12 mouse cellular contexts compared by ENCODE assay signal in the genomic region with DNA sequence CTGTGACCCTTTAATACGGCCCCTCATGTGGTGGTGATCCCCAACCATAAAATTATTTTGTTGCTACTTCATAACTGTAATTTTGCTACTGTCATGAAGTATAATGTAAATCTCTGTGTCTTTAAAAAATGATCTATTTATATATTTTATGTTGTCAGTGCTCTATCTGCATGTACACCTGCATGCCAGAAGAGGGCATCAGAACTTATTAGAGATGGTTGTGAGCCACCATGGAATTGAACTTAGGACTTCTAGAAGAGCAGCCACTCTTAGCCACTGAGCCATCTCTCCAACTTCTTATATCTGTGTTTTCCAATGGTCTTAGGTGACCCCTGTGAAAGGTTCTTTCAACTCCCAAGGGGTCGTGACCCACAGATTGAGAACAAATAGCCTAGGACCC. TPM values are rescaled to one million over a fixed set of nuclear protein-coding genes. Genes with fewer than 3 reads are reported as not detected.
DNase-seq lines count a peak whose midpoint lies in the region; ATAC-seq and TF ChIP-seq lines count a peak whose summit lies in the region.
"Had no signal": no experiment of that assay in that cellular context is flagged by ENCODE, and none has a peak within 500 bp of the region (broad histone marks: within the 10 kb centered on the region; RNA-seq: fewer than 3 reads in every experiment).

No protein-coding gene starts in this region.

- no peak overlapping the region for H3K4me2 ChIP-seq in kidney, embryonic 16.5 days (replicated peaks; ENCODE audit: low read depth, low read length)
- H3K4me2 ChIP-seq in liver, embryonic 11.5 days: no peak overlapping the region

- WGBS in kidney, adult 2 months: 86% methylated on average over 2 of the region's 2 CpGs
- WGBS in kidney, embryonic 16.5 days: 80% methylated on average over 2 of the region's 2 CpGs
- 61% methylated on average over 2 of the region's 2 CpGs for WGBS in liver, embryonic 11.5 days

- no peak overlapping the region for H3K27ac ChIP-seq in kidney, adult 2 months (ENCODE audit: insufficient read depth, low read depth, low read length)
- no peak overlapping the region for H3K27ac ChIP-seq in kidney, embryonic 16.5 days (ENCODE audit: low read length)
- H3K27ac ChIP-seq in MEL (ENCODE audit: control insufficient read depth, low read depth, low read length): no peak overlapping the region
- no peak overlapping the region for H3K27ac ChIP-seq in liver, embryonic 11.5 days (ENCODE audit: low read depth, low read length)

- peak; percentile 7; the same call in 1 of the 2 replicates for TF ChIP-seq CTCF in kidney, adult 2 months (conservative IDR thresholded peaks at IDR 0.05; ENCODE audit: insufficient read depth, insufficient read length, low read depth, low read length)
- peak; percentile 6 to 63 (median 33); a peak in 3 of 6 replicates for TF ChIP-seq CTCF in MEL (IDR thresholded peaks at IDR 0.05 in 2 of 3, conservative IDR thresholded peaks at IDR 0.05 in 1 of 3; ENCODE audit: control insufficient read depth in 1 of 3, insufficient read depth in 1 of 3, low read depth in 2 of 3, low read length in 3 of 3, poor library complexity in 1 of 3, severe bottlenecking in 1 of 3)

- H3K36me3 ChIP-seq in kidney, adult 2 months (ENCODE audit: control insufficient read depth, insufficient read depth, low read length): no peaks in the 10 kb centered on the region
- H3K36me3 ChIP-seq in kidney, embryonic 16.5 days (ENCODE audit: insufficient read depth, low read length): no peaks in the 10 kb centered on the region; the same call in 1 of the 2 replicates
- H3K36me3 ChIP-seq in MEL (ENCODE audit: control insufficient read depth in 1 of 2, insufficient read depth in 2 of 2, low read length in 2 of 2): peaks cover 0 to 4% of the 10 kb centered on the region in 2 experiments; a peak in 2 of 4 replicates
- no peaks in the 10 kb centered on the region for H3K36me3 ChIP-seq in liver, embryonic 11.5 days (ENCODE audit: control insufficient read depth, insufficient read depth, low read length)

- no peaks in the 10 kb centered on the region for H3K4me1 ChIP-seq in kidney, adult 2 months (ENCODE audit: control insufficient read depth, insufficient read depth, low read length)
- H3K4me1 ChIP-seq in kidney, embryonic 16.5 days (ENCODE audit: insufficient read depth, low read length): no peaks in the 10 kb centered on the region
- peaks cover 0 to 3% of the 10 kb centered on the region in 2 experiments; a peak in 1 of 4 replicates for H3K4me1 ChIP-seq in MEL (ENCODE audit: control insufficient read depth in 1 of 2, insufficient read depth in 2 of 2, low read length in 2 of 2)
- peaks cover 3% of the 10 kb centered on the region; the same call in 1 of the 2 replicates for H3K4me1 ChIP-seq in liver, embryonic 11.5 days (replicated peaks; ENCODE audit: control insufficient read depth, insufficient read depth, low read length)

- peak; percentile 21 for DNase-seq in kidney, adult 2 months
- DNase-seq in 416B (ENCODE audit: low read depth) (peak; percentile 61), MEL (ENCODE audit: low read depth, low spot score) (peak; percentile 61)
- no peak for DNase-seq in liver, embryonic 11.5 days (ENCODE audit: low spot score)
- no peak for DNase-seq in thymus, postnatal 14 days
- DNase-seq in urinary bladder, postnatal 14 days (ENCODE audit: low spot score): no peak
- DNase-seq in gastrocnemius, postnatal 4 days (ENCODE audit: low spot score in 2 of 2): no peak
- DNase-seq: gastrocnemius, postnatal 14 days; heart, postnatal 14 days; kidney, postnatal 14 days; lung, adult 18-20 months had no signal

- TF ChIP-seq POLR2A in kidney, adult 2 months (IDR thresholded peaks at IDR 0.05; ENCODE audit: low read depth, low read length): no peak
- TF ChIP-seq POLR2A in MEL (IDR thresholded peaks at IDR 0.05; ENCODE audit: control insufficient read depth in 1 of 2, insufficient read depth in 1 of 2, low read depth in 1 of 2, low read length in 2 of 2, poor library complexity in 1 of 2): no peak

- TF ChIP-seq EP300 in MEL (IDR thresholded peaks at IDR 0.05; ENCODE audit: low read depth in 1 of 2, low read length in 2 of 2): no peak

- H3K9me3 ChIP-seq in kidney, embryonic 16.5 days (ENCODE audit: low read length): no peaks in the 10 kb centered on the region
- H3K9me3 ChIP-seq in MEL (replicated peaks; ENCODE audit: insufficient read depth, low read length): no peaks in the 10 kb centered on the region
- no peaks in the 10 kb centered on the region for H3K9me3 ChIP-seq in liver, embryonic 11.5 days (ENCODE audit: control insufficient read depth, low read length)

- TF ChIP-seq RAD21 in MEL (IDR thresholded peaks at IDR 0.05; ENCODE audit: low read depth, low read length): peak; percentile 45

- H3K79me2 ChIP-seq in MEL (ENCODE audit: control insufficient read depth, insufficient read depth, low read length, poor library complexity): no peaks in the 10 kb centered on the region

- H3K4me3 ChIP-seq in kidney, adult 2 months (ENCODE audit: insufficient read depth, low read depth, low read length): no peak overlapping the region
- no peak overlapping the region for H3K4me3 ChIP-seq in kidney, embryonic 16.5 days (ENCODE audit: low read length)
- H3K4me3 ChIP-seq in MEL (ENCODE audit: control insufficient read depth in 1 of 2, insufficient read depth in 1 of 2, low read depth in 2 of 2, low read length in 2 of 2): no peak overlapping the region
- H3K4me3 ChIP-seq in liver, embryonic 11.5 days (ENCODE audit: low read depth, low read length): no peak overlapping the region

- H3K9ac ChIP-seq in kidney, embryonic 16.5 days (replicated peaks; ENCODE audit: low read length): no peak overlapping the region
- no peak overlapping the region for H3K9ac ChIP-seq in MEL (ENCODE audit: control insufficient read depth, low read depth, low read length, poor library complexity, severe bottlenecking)
- no peak overlapping the region for H3K9ac ChIP-seq in liver, embryonic 11.5 days (ENCODE audit: low read depth, low read length)

- no peaks in the 10 kb centered on the region for H3K27me3 ChIP-seq in kidney, adult 2 months (replicated peaks; ENCODE audit: control insufficient read depth, insufficient read depth, low read length)
- no peaks in the 10 kb centered on the region for H3K27me3 ChIP-seq in kidney, embryonic 16.5 days (ENCODE audit: insufficient read depth, low read length)
- no peaks in the 10 kb centered on the region for H3K27me3 ChIP-seq in MEL (ENCODE audit: control insufficient read depth in 1 of 2, insufficient read depth in 2 of 2, low read length in 2 of 2)
- H3K27me3 ChIP-seq in liver, embryonic 11.5 days (replicated peaks; ENCODE audit: control insufficient read depth, insufficient read depth, low read length): no peaks in the 10 kb centered on the region

- no peak for ATAC-seq in kidney, embryonic 16.5 days (ENCODE audit: low FRiP score, low TSS enrichment)
- peak; percentile 43; the same call in 1 of the 2 replicates for ATAC-seq in liver, embryonic 11.5 days (replicated peaks; ENCODE audit: low FRiP score)

TF ChIP-seq in MEL, 35 proteins besides CTCF, POLR2A, EP300 and RAD21 (continues in another document):
- TF ChIP-seq SMC3 (IDR thresholded peaks at IDR 0.05; ENCODE audit: low read depth, low read length) (peak; percentile 78), ZNF384 (IDR thresholded peaks at IDR 0.05; ENCODE audit: low read depth, low read length) (no peak)

RNA-seq across cellular contexts. Expression of gene Mmp19, which starts 17.8 kb away (rescaled TPM):
- 1.7 and 2.5 TPM in 2 replicates for polyA plus RNA-seq in kidney, adult 2 months (2012; rRNA removed)
- polyA plus RNA-seq in kidney, embryonic 16.5 days (2015; fragmentation: Nextera tagmentation; extraction: Ambion mirVana): 0.89 and 0.98 TPM in 2 replicates
- total RNA-seq in MEL (2012; rRNA removed): 0.08 and 0.10 TPM in 2 replicates
- polyA plus RNA-seq in MEL (2012; ENCODE audit: insufficient read depth in 1 of 2, insufficient read length in 2 of 2, low read depth in 1 of 2, low replicate concordance in 2 of 2, missing spikeins in 1 of 2): under 1 TPM in 1 of 2 experiments, not detected in 1; 0.36 TPM
- polyA plus RNA-seq in liver, embryonic 11.5 days (2014; fragmentation: Nextera tagmentation; extraction: Ambion mirVana): 9.2 and 10.2 TPM in 2 replicates
- 1 to 10 TPM; 2.8 to 3.0 TPM for total RNA-seq in gastrocnemius, postnatal 4 days (2021)

RNA-seq across cellular contexts. Expression of gene Pym1, which starts 25.2 kb away (rescaled TPM):
- polyA plus RNA-seq in kidney, adult 2 months (2012; rRNA removed): 17.6 and 20.0 TPM in 2 replicates
- 40.0 and 40.3 TPM in 2 replicates for polyA plus RNA-seq in kidney, embryonic 16.5 days (2015; fragmentation: Nextera tagmentation; extraction: Ambion mirVana)
- total RNA-seq in MEL (2012; rRNA removed): 64.2 and 77.4 TPM in 2 replicates
- polyA plus RNA-seq in MEL (2012; ENCODE audit: insufficient read depth in 1 of 2, insufficient read length in 2 of 2, low read depth in 1 of 2, low replicate concordance in 2 of 2, missing spikeins in 1 of 2): 100 to 1,000 TPM in 1 of 2 experiments, not detected in 1; 107 TPM
- 40.1 and 42.1 TPM in 2 replicates for polyA plus RNA-seq in liver, embryonic 11.5 days (2014; fragmentation: Nextera tagmentation; extraction: Ambion mirVana)
- total RNA-seq in gastrocnemius, postnatal 4 days (2021): 10 to 100 TPM; 18.3 to 22.1 TPM

RNA-seq across cellular contexts. Expression of gene Dgka, which starts 28.2 kb away (rescaled TPM):
- polyA plus RNA-seq in kidney, adult 2 months (2012; rRNA removed): 17.4 and 24.5 TPM in 2 replicates
- polyA plus RNA-seq in kidney, embryonic 16.5 days (2015; fragmentation: Nextera tagmentation; extraction: Ambion mirVana): 6.8 and 7.8 TPM in 2 replicates
- total RNA-seq in MEL (2012; rRNA removed): 0.69 and 1.0 TPM in 2 replicates
- polyA plus RNA-seq in MEL (2012; ENCODE audit: insufficient read depth in 1 of 2, insufficient read length in 2 of 2, low read depth in 1 of 2, low replicate concordance in 2 of 2, missing spikeins in 1 of 2): 1 to 10 TPM in 1 of 2 experiments, not detected in 1; 3.5 TPM
- polyA plus RNA-seq in liver, embryonic 11.5 days (2014; fragmentation: Nextera tagmentation; extraction: Ambion mirVana): 4.6 and 5.5 TPM in 2 replicates
- 1 to 10 TPM; 6.7 TPM for total RNA-seq in gastrocnemius, postnatal 4 days (2021)

RNA-seq across cellular contexts. Expression of gene Dnajc14, which starts 31.0 kb away (rescaled TPM):
- polyA plus RNA-seq in kidney, adult 2 months (2012; rRNA removed): 16.2 and 17.3 TPM in 2 replicates
- polyA plus RNA-seq in kidney, embryonic 16.5 days (2015; fragmentation: Nextera tagmentation; extraction: Ambion mirVana): 63.2 and 64.9 TPM in 2 replicates
- 22.2 and 27.7 TPM in 2 replicates for total RNA-seq in MEL (2012; rRNA removed)
- polyA plus RNA-seq in MEL (2012; ENCODE audit: insufficient read depth in 1 of 2, insufficient read length in 2 of 2, low read depth in 1 of 2, low replicate concordance in 2 of 2, missing spikeins in 1 of 2): 10 to 100 TPM in 1 of 2 experiments, not detected in 1; 36.7 TPM
- 32.5 and 34.1 TPM in 2 replicates for polyA plus RNA-seq in liver, embryonic 11.5 days (2014; fragmentation: Nextera tagmentation; extraction: Ambion mirVana)
- total RNA-seq in gastrocnemius, postnatal 4 days (2021): 10 to 100 TPM; 48.6 to 50.7 TPM

RNA-seq across cellular contexts. Expression of gene Tmem198b, which starts 31.3 kb away (rescaled TPM):
- polyA plus RNA-seq in kidney, adult 2 months (2012; rRNA removed): 10.0 and 11.8 TPM in 2 replicates
- 19.3 and 22.9 TPM in 2 replicates for polyA plus RNA-seq in kidney, embryonic 16.5 days (2015; fragmentation: Nextera tagmentation; extraction: Ambion mirVana)
- total RNA-seq in MEL (2012; rRNA removed): 2.2 and 3.1 TPM in 2 replicates
- polyA plus RNA-seq in MEL (2012; ENCODE audit: insufficient read depth in 1 of 2, insufficient read length in 2 of 2, low read depth in 1 of 2, low replicate concordance in 2 of 2, missing spikeins in 1 of 2): 1 to 10 TPM in 1 of 2 experiments, not detected in 1; 8.6 TPM
- polyA plus RNA-seq in liver, embryonic 11.5 days (2014; fragmentation: Nextera tagmentation; extraction: Ambion mirVana): 8.1 and 8.8 TPM in 2 replicates
- total RNA-seq in gastrocnemius, postnatal 4 days (2021): 10 to 100 TPM; 17.3 to 20.2 TPM

Comparison
In these comparisons a context has a peak if more than half of its experiments do, and no peak if none do; other contexts are left out.
1. DNase-seq: peak in kidney, adult 2 months (single experiment), 416B (single experiment) and MEL (single experiment); none in liver, embryonic 11.5 days (single experiment), thymus, postnatal 14 days (single experiment), urinary bladder, postnatal 14 days (single experiment) and gastrocnemius, postnatal 4 days (0 of 2).